Mouse (Mus musculus) ovary, postnatal 14 days (tissue): ENCODE results near the gene Copg1.

Experiments
- DNase-seq: peaks from one replicate; pipeline ENCODE4 v3.0.0; 2022; ENCODE audit warnings: low spot score

Copg1 gene

GRCm38 (mm10) chr6:87887594-87888233 lies at the start of gene Copg1:
TSS of gene Copg1 (plus strand) at chr6:87887814.
- DNase-seq: peak; percentile 100

DNA sequence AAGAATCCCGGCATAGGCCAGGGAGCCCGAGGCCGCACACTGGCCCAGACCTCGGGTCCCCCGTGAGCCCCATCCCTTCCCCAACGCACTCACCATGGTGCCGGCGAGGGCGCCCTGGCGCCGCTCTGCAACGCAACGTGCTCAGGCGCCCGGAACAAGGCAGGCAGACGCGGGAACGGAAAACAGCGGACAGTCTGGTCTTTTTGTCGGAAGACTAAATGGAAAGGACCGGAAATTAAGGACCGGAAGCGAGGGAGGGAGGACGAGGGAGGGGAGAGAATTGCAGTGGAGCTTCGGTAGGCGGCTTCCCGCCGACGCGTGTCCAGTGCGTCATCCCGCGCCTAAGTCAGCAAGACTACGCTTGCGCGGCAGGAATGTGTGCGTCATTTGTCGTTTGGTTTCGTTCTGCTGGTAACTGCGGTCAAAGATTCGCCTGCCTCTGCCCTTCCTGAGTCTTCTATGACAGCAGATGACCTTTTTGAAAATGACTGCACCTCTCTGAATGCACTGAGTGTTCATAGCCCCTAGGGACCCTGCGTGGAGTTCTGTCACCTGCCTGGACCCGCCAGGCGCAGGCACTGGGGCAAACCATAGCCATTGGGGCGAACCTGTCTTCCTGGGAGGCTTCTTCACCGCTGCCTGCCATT lies 48.9 kb upstream of the Copg1 start, which contains the start of gene Isy1:
Gene Isy1, minus strand, starts transcription at position 248 of the 647 bp plus-strand sequence.
- peak; percentile 90 for DNase-seq

DNA sequence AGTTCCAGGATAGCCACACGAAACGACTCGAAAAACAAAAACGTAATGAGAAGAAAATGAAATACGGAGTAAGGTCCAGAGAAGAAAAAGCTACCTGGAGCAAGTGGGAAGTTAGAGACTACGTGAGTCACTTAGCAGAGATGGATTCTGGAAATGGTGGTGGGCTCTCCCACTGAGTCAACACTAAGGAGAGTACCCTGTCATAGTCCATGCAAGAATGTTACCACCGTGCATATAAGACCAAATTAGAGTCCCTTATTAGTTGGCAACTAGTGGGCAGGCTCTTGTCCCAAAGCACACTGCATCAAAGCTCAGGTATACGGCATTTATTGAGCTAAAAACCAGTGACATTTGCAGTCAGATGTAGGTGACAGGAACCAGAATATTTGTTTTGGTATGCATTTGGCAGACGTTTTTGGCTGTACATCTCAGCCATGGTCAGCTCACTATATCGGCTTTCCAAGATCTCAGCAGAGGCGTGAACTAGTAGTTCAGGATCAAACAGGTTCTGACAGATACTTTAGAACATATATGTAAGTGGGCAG lies 47.7 kb upstream of the Copg1 start:
- DNase-seq: no peak

- DNase-seq: no peak
Observed at GRCm38 (mm10) chr6:87841635-87842034, 46.0 kb upstream of the Copg1 start.

- no peak for DNase-seq
Observed at GRCm38 (mm10) chr6:87842254-87842653, 45.4 kb upstream of the Copg1 start.

GRCm38 (mm10) chr6:87845031-87845695 lies 42.5 kb upstream of the Copg1 start:
- DNase-seq: no peak

- no peak for DNase-seq
Observed at GRCm38 (mm10) chr6:87846813-87847212, 40.8 kb upstream of the Copg1 start.

GRCm38 (mm10) chr6:87849780-87850154 lies 37.8 kb upstream of the Copg1 start:
- no peak for DNase-seq

GRCm38 (mm10) chr6:87850155-87850899 lies 37.3 kb upstream of the Copg1 start:
- DNase-seq: peak; percentile 58

DNA sequence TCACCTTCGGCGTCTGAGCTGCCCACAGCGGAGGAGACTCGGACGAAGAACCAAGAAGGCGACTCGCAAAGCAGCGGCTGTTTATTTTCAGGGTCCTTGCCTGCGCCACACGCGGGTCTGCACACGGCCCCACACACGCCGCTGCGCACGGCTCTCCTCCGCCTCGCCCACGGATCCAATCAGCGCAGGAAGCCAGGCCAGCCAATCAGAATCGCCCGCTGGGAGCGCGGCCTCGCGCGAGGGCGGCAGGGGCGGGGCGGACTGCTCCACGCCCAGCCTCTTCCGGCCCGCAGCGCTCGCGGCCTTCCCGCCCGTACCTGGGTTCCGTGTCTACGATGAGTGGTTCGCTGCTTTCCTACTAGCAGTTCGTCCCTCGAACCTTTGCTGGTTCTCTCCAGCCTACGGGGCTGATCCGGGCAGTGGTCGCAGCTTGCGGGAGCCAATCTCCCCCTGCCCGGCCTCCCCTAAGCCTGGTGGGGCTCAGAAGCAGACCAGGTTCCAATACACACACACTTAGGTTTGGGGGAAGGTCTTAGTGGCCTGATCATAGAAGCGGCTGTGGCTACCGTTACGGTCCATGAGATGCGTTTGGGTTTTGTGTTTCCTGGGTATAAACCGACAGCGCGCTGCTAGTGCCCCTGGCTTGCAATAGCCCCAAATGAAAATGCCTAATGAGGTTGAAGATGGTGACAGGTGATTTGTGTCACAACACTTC lies 36.6 kb upstream of the Copg1 start, which contains the start of gene Cnbp:
Gene Cnbp, minus strand, starts transcription at position 207 of the 715 bp plus-strand sequence.
- DNase-seq: peak; percentile 95

- DNase-seq: no peak
Observed at GRCm38 (mm10) chr6:87851871-87852270, 35.7 kb upstream of the Copg1 start.

DNA sequence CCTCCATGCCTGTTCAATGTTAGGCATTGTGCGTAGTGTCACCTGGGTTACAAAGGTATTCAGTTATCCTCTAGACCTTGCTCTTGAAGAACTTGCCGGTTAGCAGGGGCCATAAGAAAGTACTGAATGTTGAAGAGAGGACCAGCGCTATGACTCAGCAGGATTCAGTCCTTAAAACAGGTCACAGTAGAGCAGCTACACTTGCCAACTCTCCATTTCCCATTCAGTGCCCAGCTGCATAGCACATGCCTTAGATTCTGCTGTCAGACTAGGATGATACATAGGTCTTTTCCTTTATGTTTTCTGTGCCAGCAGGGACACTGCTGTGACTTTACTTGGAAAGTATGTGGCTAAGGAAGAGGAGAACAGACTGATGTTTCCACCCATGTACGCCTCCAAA lies 34.2 kb upstream of the Copg1 start:
- DNase-seq: no peak

GRCm38 (mm10) chr6:87857071-87857470 lies 30.5 kb upstream of the Copg1 start:
- DNase-seq: no peak

DNA sequence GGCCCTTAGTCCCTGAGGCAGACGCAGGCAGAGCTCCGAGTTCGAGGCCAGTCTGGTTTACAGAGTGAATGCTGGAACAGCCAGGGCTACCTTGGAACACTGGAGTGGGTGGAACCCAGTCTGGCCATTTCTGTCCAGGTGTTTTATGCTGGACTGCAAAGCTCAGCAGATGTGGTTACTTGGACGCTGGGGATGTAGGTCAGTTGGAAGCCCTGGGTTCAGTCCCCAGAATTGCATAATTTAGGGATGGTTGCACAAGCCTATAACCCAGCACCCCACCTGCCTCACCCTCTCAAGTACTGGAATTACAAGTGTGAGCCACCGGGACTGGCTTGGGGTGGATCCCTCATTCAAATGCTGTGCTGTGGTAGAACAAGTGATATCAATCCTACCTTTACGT lies 21.4 kb upstream of the Copg1 start:
- no peak for DNase-seq

DNA sequence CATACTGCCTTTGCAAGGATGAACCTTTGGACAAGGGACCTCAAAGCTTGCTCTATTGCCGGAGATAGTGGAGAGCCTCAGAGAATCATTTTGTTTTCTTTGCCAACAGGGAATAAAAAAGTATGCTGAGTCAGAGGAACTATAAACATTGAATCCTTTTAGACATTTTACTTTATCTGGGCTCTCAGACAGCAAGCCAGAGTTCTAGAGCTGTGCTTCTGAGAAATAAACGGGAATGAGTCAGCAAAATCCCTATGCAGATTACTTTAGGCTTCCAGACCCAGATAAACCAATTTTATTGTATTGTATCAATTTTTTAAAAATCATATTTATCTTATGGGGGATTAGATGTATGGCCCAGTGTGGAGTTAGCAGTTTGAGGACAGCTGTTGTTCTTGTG lies 20.4 kb upstream of the Copg1 start:
- no peak for DNase-seq

DNA sequence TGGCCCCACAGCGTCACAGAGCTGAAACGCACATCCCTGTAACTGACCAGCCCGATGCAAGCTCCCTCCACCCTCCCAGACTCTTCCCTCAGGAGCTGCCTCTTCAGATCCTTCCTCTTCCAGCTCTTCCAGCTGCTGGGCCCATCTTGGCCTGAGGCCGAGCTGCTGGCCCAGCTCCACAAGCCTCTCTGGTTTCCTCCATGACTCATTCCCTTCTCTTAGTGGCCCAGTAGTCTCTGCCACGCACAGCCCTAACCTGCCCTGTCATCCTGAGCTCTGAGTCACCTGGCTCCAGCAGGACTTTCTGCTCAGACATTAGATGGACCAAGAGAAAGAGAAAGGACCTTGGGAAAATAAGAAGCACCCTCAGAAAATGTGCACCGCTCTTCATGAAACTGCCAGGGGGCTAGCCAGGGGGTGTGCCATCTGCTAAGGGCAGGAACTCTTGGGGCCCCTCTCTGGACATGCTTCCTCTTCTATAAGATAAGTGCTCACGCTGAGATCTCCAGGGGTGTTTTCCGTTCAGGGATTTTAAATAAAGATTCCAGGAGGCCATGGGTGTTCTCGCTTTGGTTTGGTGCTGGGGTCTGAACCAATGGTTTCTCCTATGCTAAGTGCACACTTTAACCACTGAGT lies 18.6 kb upstream of the Copg1 start:
- peak; percentile 78 for DNase-seq

- DNase-seq: no peak
Observed at GRCm38 (mm10) chr6:87870440-87870839, 17.2 kb upstream of the Copg1 start.

- DNase-seq: no peak
Observed at GRCm38 (mm10) chr6:87871240-87871639, 16.4 kb upstream of the Copg1 start.

- DNase-seq: no peak
Observed at GRCm38 (mm10) chr6:87873104-87873503, 14.5 kb upstream of the Copg1 start.

- no peak for DNase-seq
Observed at GRCm38 (mm10) chr6:87873963-87874362, 13.7 kb upstream of the Copg1 start.

DNA sequence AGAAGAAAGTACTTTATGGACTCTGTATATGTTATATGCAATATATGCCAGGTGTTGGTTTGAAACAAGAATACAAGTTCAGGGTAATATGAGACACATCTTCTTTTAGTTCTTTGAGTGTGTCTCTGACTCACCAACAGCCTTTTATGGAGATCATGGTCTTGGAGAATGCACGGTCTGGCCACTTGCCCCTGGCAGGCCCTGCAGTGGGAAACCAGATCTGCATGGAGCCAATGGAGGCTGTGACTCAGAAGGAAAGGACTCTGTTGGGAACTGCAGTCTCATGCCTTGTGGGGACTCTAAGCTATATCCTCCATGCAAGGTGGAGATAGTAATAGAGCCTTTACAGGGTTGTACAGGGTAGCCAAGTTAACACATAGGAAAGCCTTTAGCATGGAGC lies 12.5 kb upstream of the Copg1 start:
- no peak for DNase-seq
